Mouse (Mus musculus) limb, embryonic 10.5 days (tissue): ENCODE measurements at regions not wholly inside any gene's neighbourhood (a gene's known extent, or its start where the extent isn't known, plus 50 kb on each side); places are given as distances from the start of the nearest gene placed in this dataset.

Experiments used
- DNase-seq: peaks from one replicate; pipeline ENCODE4 v3.0.0-alpha.2; 2017; ENCODE audit warnings: low spot score
- H3K27ac ChIP-seq: fragments of 300-500 bp; sonication (generic); 2 replicates; pipeline ENCODE4 v1.5.1; 2016; ENCODE audit warnings: mild to moderate bottlenecking
- H3K27me3 ChIP-seq: fragments of 300-500 bp; sonication (generic); 2 replicates; pipeline ENCODE4 v1.6.1; 2016; ENCODE audit warnings: low read depth, mild to moderate bottlenecking; ENCODE audit not compliant: poor library complexity, severe bottlenecking
- H3K36me3 ChIP-seq: fragments of 300-500 bp; sonication (generic); 2 replicates; pipeline ENCODE4 v1.6.1; 2016; ENCODE audit warnings: mild to moderate bottlenecking, moderate library complexity
- H3K4me1 ChIP-seq: fragments of 300-500 bp; sonication (generic); 2 replicates; pipeline ENCODE4 v1.6.1; 2016
- H3K4me3 ChIP-seq: fragments of 300-500 bp; sonication (generic); 2 replicates; pipeline ENCODE4 v1.5.1; 2016; ENCODE audit warnings: mild to moderate bottlenecking, moderate library complexity
- H3K9me3 ChIP-seq: fragments of 300-500 bp; sonication (generic); replicated peaks from 2 replicates; pipeline ENCODE4 v1.6.1; 2016; ENCODE audit warnings: mild to moderate bottlenecking
- WGBS: fragments of 180-500 bp; shearing (Covaris S2); methylation state at CpG from one replicate; pipeline ENCODE4 v1.1.7; 2016; 5-methylcytosine and 5-hydroxymethylcytosine counted together

DNA sequence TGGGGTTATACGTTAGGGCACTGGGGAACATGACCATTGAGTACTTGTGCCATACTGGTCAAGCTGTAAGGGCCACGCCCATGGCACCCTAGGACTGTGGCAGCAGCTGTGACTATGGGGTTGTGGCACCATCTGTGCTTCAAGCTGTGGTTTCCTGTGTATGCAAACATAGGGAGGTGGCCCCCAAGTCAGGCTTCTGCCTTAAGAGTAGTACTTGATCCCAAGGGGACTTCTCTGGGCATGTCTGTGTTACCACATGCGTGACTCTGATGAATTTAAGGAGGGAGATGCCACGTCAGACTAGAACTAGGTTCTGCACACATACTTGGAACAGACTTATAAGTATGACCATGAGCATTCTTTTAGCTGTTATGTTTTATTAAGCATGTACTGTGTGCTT, 252.4 kb upstream of the N4bp1 start:
- DNase-seq: no peak
- Histone ChIP-seq H3K4me1 (no peaks in the 10 kb centered on the region), H3K9me3 (no peaks in the 10 kb centered on the region; the same call in 1 of the 2 replicates), H3K27ac (no peak overlapping the region), H3K4me3 (no peak overlapping the region), H3K36me3 (no peaks in the 10 kb centered on the region), H3K27me3 (no peaks in the 10 kb centered on the region)
- WGBS: 88% methylated on average over 4 of the region's 4 CpGs

DNA sequence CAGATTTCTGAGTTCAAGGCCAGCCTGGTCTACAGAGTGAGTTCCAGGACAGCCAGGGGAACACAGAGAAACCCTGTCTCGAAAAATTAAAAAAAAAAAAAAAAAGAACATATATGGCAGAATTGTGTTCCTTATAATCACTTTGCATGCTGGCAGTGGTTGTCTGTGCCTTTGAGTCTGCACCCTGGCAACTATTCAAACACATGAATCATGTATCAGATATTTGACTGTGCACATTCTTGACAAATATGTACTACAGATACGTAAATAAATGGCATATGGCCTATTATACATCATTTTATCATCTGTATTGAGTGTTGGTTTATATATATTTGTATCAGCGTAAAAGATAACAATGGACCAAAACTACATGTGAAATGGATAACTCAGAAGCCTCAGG, 246.7 kb upstream of the N4bp1 start:
- WGBS: 84% methylated on average over 3 of the region's 3 CpGs
- no peak for DNase-seq
- no peak overlapping the region for H3K27ac ChIP-seq

DNA sequence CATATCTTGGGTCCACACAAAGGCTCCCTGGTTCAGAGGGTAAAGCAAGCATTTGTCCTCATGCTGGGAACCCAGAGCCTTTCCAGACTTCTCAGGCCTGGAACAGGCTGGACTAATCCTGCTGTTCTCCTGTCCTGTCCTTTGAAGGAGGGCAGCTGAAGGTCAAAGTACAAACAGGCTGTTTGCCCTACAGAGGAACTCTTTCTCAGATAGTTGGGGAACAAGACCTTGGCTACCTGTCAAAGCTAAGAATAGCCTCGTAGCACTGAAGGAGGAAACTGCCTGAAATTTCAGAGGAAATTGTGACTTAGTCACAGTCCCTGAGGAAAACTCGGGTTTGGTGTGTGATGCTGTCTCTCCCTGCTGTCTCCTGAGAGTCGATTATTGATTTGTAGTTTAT, 245.6 kb upstream of the N4bp1 start:
- 73% methylated on average over 3 of the region's 3 CpGs for WGBS
- Histone ChIP-seq H3K27ac (no peak overlapping the region), H3K9me3 (no peaks in the 10 kb centered on the region; the same call in 1 of the 2 replicates), H3K4me3 (no peak overlapping the region), H3K27me3 (no peaks in the 10 kb centered on the region), H3K4me1 (peaks cover 4% of the 10 kb centered on the region; the same call in 1 of the 2 replicates), H3K36me3 (no peaks in the 10 kb centered on the region)
- DNase-seq: no peak

More for the DNA sequence above, 246.7 kb upstream of the N4bp1 start:
- no peaks in the 10 kb centered on the region for H3K27me3 ChIP-seq
- H3K4me1 ChIP-seq: peaks cover 4% of the 10 kb centered on the region; the same call in 1 of the 2 replicates
- H3K4me3 ChIP-seq: no peak overlapping the region
- no peaks in the 10 kb centered on the region for H3K36me3 ChIP-seq
- H3K9me3 ChIP-seq: no peaks in the 10 kb centered on the region; the same call in 1 of the 2 replicates

DNA sequence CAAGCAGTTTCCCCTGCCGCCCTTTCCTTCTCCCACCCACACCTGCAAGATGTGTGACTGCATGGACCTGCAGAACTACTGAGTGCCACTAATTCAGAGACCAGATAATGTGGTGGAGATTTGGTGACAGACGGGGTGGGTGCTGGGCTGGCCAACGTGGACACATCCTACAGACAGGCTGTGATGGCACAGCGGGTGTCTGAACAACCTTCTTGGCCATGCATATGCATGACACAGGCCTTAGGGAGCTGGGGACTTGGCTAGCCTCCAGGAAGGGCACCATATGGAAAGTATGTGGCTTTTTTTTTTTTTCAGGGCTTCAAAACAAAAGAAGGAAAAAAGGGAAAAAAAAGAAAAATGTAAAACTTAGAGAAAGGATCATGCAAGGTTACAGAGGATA, 243.5 kb upstream of the N4bp1 start:
- Histone ChIP-seq H3K4me1 (peaks cover 4% of the 10 kb centered on the region; the same call in 1 of the 2 replicates), H3K36me3 (no peaks in the 10 kb centered on the region), H3K27ac (no peak overlapping the region), H3K4me3 (no peak overlapping the region), H3K9me3 (no peaks in the 10 kb centered on the region), H3K27me3 (no peaks in the 10 kb centered on the region)
- DNase-seq: no peak
- WGBS: 74% methylated on average over 4 of the region's 4 CpGs

DNA sequence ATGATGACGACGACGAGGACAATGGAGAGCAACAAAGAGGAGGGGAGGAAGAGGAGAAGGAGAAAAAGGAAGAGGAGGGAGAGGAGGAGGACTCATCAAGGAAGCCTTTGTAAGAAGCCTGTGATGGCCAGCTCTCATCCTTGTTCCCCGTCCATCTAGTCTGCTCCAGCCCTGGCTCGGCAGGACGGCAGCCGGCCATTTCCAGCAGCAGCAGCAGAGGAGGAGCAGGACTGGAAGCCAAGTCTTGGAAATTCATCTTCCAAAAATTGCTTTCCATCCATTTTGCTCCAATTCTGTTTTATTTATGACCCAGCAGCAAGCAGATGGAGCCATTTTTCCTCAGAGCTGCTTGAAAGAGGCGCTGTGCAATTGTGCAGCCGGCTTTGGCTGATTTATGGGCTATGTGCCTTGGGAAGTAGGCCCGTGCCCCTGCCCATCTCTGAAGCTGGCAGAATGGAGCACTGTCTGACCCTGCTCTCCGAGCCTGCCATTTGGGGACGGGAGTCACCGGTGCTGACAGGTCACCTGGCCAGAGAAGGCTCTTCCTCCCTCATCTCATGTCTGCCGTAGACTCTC, 231.2 kb upstream of the N4bp1 start:
- Histone ChIP-seq H3K27ac (no peak overlapping the region), H3K36me3 (no peaks in the 10 kb centered on the region), H3K27me3 (0 out of 2 replicates have a peak, but pooled peaks cover 3% of the 10 kb centered on the region), H3K4me3 (no peak overlapping the region), H3K4me1 (peaks cover 20% of the 10 kb centered on the region), H3K9me3 (no peaks in the 10 kb centered on the region)
- no peak for DNase-seq
- WGBS: 68% methylated on average over 14 of the region's 14 CpGs

DNA sequence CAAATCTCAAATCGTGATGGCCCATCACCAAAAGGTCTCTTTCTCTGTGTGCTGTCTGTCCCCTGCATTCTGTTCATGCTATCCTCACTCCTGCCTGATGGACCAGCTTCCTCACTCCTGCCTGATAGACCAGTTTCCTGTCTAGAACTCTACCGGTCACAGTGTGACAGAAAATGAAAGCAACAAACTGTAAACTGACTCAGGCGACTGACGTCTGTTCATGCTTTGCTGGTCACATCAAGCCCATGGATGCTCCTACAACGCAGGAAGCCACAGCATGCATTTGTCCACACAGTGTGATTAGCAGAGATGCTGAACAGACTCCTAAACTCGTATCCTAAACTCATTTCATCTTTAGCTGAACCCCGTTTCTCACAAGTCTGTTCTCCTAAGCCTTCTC, 227.3 kb upstream of the N4bp1 start:
- Histone ChIP-seq H3K4me3 (no peak overlapping the region), H3K27me3 (0 out of 2 replicates have a peak, but pooled peaks cover 3% of the 10 kb centered on the region), H3K27ac (no peak overlapping the region), H3K9me3 (no peaks in the 10 kb centered on the region), H3K36me3 (no peaks in the 10 kb centered on the region), H3K4me1 (peaks cover 16% of the 10 kb centered on the region)
- 90% methylated on average over 7 of the region's 7 CpGs for WGBS
- no peak for DNase-seq

DNA sequence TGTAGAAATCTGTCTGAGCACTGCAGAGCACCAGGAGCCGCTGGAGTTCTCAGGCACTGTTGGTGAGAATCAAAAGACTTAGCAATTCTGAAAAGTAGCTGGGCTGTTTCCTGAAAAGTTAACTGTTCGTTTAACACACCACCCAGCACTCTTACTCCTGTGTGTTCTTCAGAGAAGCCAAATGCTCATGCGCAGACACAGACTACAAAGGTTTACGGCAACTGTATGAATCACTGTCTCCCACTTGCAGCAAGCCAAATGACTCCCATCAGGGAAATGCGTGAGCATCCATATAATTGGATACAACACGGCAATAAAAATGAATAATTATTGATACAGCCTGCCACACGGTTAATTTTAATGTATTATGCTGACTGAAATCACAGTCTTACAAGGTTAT, 220.0 kb upstream of the N4bp1 start:
- DNase-seq: no peak

DNA sequence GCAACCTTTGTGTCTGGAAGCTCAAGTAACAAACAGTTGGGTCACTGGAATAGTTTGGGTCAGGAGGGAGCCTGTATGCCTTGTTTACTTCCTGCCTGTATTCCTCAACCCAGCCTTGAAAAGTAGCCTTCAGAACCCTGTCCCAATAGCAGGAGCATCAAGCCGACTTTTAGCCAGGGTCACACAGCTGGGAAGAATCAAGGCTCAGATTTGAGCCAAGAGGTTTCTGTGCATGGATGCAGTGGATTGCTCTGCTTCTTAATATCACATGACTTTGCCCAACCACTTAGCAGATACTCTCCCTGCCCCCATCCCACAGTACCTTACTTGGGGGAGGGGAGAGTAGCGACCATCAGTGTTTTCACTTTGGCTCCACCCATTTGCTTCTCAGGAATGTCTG, 210.2 kb upstream of the N4bp1 start:
- H3K4me1 ChIP-seq: peaks cover 6% of the 10 kb centered on the region; the same call in 1 of the 2 replicates
- no peaks in the 10 kb centered on the region for H3K27me3 ChIP-seq
- no peak overlapping the region for H3K4me3 ChIP-seq
- no peak for DNase-seq
- H3K27ac ChIP-seq: no peak overlapping the region
- no peaks in the 10 kb centered on the region for H3K9me3 ChIP-seq
- 54% methylated on average over 2 of the region's 2 CpGs for WGBS
- H3K36me3 ChIP-seq: no peaks in the 10 kb centered on the region

More for the DNA sequence above, 220.0 kb upstream of the N4bp1 start:
- WGBS: 65% methylated on average over 7 of the region's 7 CpGs
- H3K36me3 ChIP-seq: no peaks in the 10 kb centered on the region
- H3K27ac ChIP-seq: no peak overlapping the region
- no peaks in the 10 kb centered on the region for H3K9me3 ChIP-seq
- H3K4me3 ChIP-seq: no peak overlapping the region
- H3K27me3 ChIP-seq: no peaks in the 10 kb centered on the region
- 0 out of 2 replicates have a peak, but pooled peaks cover 9% of the 10 kb centered on the region for H3K4me1 ChIP-seq

DNA sequence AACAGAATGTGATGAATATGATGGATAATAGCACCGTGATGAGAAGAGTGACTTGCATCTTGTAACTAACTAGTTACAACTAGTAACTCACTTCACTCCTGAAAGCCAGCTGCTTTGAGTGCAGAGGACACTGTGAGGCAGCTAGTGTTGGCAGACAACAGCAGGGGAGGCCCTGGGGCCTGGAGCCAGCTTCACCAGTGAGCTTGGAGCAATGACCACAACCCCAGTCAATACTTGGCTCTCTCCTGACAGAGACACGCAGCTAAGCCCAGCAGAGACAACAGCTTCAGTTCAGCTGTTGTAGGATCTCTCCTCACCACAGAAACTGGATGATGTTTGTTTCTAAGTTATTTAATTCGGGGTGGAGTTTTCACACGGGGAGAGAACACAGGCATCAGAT, 209.6 kb upstream of the N4bp1 start:
- no peak overlapping the region for H3K4me3 ChIP-seq
- H3K27me3 ChIP-seq: no peaks in the 10 kb centered on the region
- H3K9me3 ChIP-seq: no peaks in the 10 kb centered on the region
- no peaks in the 10 kb centered on the region for H3K36me3 ChIP-seq
- WGBS: 84% methylated on average over 4 of the region's 4 CpGs
- H3K27ac ChIP-seq: no peak overlapping the region
- no peak for DNase-seq
- peaks cover 6% of the 10 kb centered on the region; the same call in 1 of the 2 replicates for H3K4me1 ChIP-seq

DNA sequence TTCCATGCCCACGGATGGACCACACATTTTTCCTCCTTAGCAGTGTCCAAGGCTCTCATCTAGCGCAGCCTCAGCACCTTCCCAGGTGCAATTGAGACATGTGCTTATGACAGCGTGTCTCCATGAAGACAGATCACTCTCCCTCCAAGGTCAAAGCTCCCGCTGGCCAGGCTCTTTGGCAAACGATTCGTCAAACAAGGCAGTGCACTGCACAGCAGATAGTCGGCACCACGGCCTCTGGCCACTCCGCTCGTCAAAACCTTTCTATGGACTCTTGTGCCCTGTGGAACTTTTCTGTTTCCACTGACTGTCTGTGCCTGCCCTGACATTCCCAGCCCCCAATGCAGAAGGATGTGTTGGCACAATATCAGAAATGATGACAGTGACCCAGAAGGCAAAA, 208.7 kb upstream of the N4bp1 start:
- H3K27ac ChIP-seq: no peak overlapping the region
- H3K4me1 ChIP-seq: peaks cover 6% of the 10 kb centered on the region; the same call in 1 of the 2 replicates
- no peak for DNase-seq
- no peaks in the 10 kb centered on the region for H3K9me3 ChIP-seq
- 81% methylated on average over 10 of the region's 10 CpGs for WGBS
- no peaks in the 10 kb centered on the region for H3K36me3 ChIP-seq
- H3K4me3 ChIP-seq: no peak overlapping the region
- H3K27me3 ChIP-seq: no peaks in the 10 kb centered on the region

DNA sequence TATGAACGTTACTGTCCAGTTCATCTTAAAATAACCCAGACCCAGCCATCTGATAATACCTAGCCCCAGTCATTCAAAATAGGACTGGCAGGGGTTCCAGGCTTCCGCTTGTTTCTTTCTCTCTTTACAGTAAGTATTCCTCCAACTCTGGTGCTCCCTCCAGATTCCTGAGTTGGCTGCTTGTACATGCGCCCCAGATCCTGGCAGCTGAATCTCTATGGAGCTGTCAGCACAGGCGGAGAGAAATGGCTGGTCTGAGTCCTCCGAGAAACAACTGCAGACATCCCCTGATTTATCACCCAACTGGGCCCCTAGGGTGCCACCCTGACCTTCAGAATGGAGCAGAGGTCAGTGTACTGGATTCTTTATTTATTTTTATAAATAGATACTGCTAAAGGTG, 208.0 kb upstream of the N4bp1 start:
- no peak overlapping the region for H3K27ac ChIP-seq
- peaks cover 6% of the 10 kb centered on the region; the same call in 1 of the 2 replicates for H3K4me1 ChIP-seq
- H3K36me3 ChIP-seq: no peaks in the 10 kb centered on the region
- 80% methylated on average over 5 of the region's 5 CpGs for WGBS
- H3K27me3 ChIP-seq: no peaks in the 10 kb centered on the region
- DNase-seq: no peak
- no peaks in the 10 kb centered on the region for H3K9me3 ChIP-seq
- no peak overlapping the region for H3K4me3 ChIP-seq

DNA sequence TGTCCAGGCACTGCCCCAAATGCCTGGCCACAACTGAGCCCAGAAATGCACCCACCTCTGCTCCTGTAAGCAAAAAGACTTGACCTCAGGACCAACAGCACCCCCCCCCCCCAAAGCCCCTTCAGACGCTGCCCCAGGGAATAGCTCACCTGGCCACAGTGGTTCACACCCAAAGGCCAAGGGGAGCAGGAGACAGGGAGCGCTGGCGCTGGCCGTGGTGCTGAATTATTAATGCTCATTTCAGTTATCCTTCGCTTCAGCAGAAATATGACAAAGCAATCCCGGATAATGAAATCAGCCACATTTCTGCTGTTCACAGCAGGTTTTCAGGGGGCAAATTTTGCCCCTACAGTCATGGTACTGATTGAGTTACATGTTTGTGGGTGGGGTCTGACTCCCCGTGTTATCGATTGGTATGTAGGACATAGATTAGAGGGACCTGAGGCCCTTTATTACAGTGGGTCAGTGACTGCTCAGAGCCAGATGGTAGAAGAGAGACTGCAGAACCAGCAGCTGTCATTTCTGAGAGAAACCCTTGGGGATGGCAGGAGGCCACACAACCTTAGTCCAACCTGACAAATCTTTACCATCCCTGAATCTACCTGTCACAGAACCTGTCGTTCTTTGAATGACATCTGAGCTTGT, 202.5 kb upstream of the N4bp1 start:
- no peak overlapping the region for H3K27ac ChIP-seq
- no peaks in the 10 kb centered on the region for H3K9me3 ChIP-seq
- no peaks in the 10 kb centered on the region for H3K27me3 ChIP-seq
- no peaks in the 10 kb centered on the region for H3K4me1 ChIP-seq
- H3K36me3 ChIP-seq: no peaks in the 10 kb centered on the region
- peak; percentile 84 for DNase-seq
- H3K4me3 ChIP-seq: no peak overlapping the region
- WGBS: 52% methylated on average over 9 of the region's 9 CpGs

DNA sequence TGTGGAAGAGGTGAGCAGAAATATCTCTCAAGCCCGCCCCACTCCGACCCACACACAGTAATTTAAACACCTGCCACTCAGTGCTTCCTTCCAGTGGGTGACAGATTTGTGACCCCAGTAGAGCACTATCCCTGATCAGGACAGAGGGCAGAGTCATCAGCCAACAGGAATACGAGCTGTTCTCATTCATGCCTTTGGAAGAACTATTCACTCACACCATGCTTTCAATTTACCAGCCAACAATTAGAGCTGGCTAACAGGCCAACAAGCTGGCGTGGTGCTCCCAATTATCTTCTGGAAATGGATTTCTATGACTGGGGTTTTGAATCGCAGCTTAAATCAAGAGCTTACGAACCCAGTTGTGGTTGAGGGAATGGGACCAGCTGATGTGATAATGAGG, 193.2 kb upstream of the N4bp1 start:
- no peak overlapping the region for H3K27ac ChIP-seq

More for the DNA sequence above, 193.2 kb upstream of the N4bp1 start:
- WGBS: 73% methylated on average over 6 of the region's 6 CpGs
- Histone ChIP-seq H3K36me3 (no peaks in the 10 kb centered on the region), H3K4me3 (no peak overlapping the region), H3K27me3 (no peaks in the 10 kb centered on the region), H3K4me1 (peaks cover 14% of the 10 kb centered on the region; the same call in 1 of the 2 replicates), H3K9me3 (no peaks in the 10 kb centered on the region)
- DNase-seq: no peak
